Mouse (Mus musculus) brain, embryonic 14.5 days (tissue): ENCODE data around the gene Asap2.

ENCODE experiments used
- CTCF ChIP-seq: fragments of 200-500 bp; IDR thresholded peaks from 2 replicates; pipeline ENCODE4 v1.5.1; 2012; ENCODE audit warnings: inconsistent platforms, mild to moderate bottlenecking, moderate library complexity, borderline replicate concordance; ENCODE audit not compliant: insufficient read depth, insufficient read length; ENCODE audit errors: extremely low read depth
- POLR2A ChIP-seq: fragments of 200-500 bp; IDR thresholded peaks from 2 replicates; pipeline ENCODE4 v1.6.1; 2012; ENCODE audit warnings: mild to moderate bottlenecking, inconsistent platforms, borderline replicate concordance; ENCODE audit not compliant: poor library complexity, insufficient read depth, insufficient read length, severe bottlenecking; ENCODE audit errors: extremely low read depth

DNA sequence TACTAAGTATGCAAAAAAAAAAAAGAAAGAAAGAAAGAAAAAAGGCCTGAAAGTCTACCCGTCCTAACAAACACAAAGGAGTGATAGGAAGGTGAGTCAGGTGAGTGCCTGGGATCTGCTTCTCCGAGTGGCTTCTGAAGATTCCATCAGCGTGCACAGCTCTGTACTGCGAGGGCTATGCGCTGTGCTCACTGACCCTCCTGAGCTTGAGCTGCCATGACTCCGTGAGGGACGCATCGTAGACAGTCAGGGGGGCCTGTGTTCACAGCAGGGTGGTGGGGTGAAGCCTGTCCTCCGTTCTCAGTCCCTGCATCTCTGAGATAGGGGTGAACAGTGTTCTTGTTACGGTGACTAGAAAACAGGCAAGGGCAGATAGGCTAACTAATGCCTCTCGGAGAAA lies 308.6 kb downstream of the Asap2 start:
- TF ChIP-seq CTCF (no peak), POLR2A (no peak)
